Mouse (Mus musculus): ENCODE results near the gene Zcchc17. TPM values are rescaled to one million over a fixed set of nuclear protein-coding genes. Genes with fewer than 3 reads are reported as not detected.

Zcchc17 gene
- total and polyA plus RNA-seq, 3 experiments, result 43.7 to 62.5 TPM; not detected in 1

GRCm38 (mm10) chr4:130296243-130296965, 63.3 kb downstream of the Zcchc17 start:
- H3K27me3 ChIP-seq (ENCODE audit: control insufficient read depth in 1 of 2, insufficient read depth in 2 of 2, low read length in 2 of 2), result no peaks in the 10 kb centered on the region
- TF ChIP-seq POLR2A (IDR thresholded peaks at IDR 0.05; ENCODE audit: control insufficient read depth in 1 of 2, insufficient read depth in 1 of 2, low read depth in 1 of 2, low read length in 2 of 2, poor library complexity in 1 of 2) (peak in 1 of 2 experiments; percentile 28; a peak in 1 of 4 replicates), ZKSCAN1 (IDR thresholded peaks at IDR 0.05; ENCODE audit: low read depth, low read length) (no peak), RAD21 (IDR thresholded peaks at IDR 0.05; ENCODE audit: low read depth, low read length) (no peak), POLR2AphosphoS2 (IDR thresholded peaks at IDR 0.05; ENCODE audit: low read length) (no peak), GABPA (IDR thresholded peaks at IDR 0.05; ENCODE audit: low read depth, low read length) (no peak), CHD2 (IDR thresholded peaks at IDR 0.05; ENCODE audit: low read length) (no peak), MYC (IDR thresholded peaks at IDR 0.05; ENCODE audit: low read depth, low read length) (no peak), ZMIZ1 (IDR thresholded peaks at IDR 0.05; ENCODE audit: low read depth, low read length) (no peak), MAFK (IDR thresholded peaks at IDR 0.05; ENCODE audit: borderline replicate concordance, low read depth, low read length) (no peak; the same call in 1 of the 2 replicates), BHLHE40 (IDR thresholded peaks at IDR 0.05; ENCODE audit: borderline replicate concordance, low read depth, low read length) (no peak; the same call in 1 of the 2 replicates), TAL1 (IDR thresholded peaks at IDR 0.05; ENCODE audit: low read length) (peak; percentile 29; the same call in 1 of the 2 replicates), TCF12 (IDR thresholded peaks at IDR 0.05; ENCODE audit: low read depth, low read length) (peak; percentile 37; the same call in 1 of the 2 replicates), E2F4 (IDR thresholded peaks at IDR 0.05; ENCODE audit: borderline replicate concordance, low read depth, low read length) (no peak), MEF2A (IDR thresholded peaks at IDR 0.05; ENCODE audit: extremely low read depth, insufficient replicate concordance, low read depth, low read length, poor library complexity, severe bottlenecking) (no peak), SIN3A (IDR thresholded peaks at IDR 0.05; ENCODE audit: low read length) (peak; percentile 48; the same call in 1 of the 2 replicates), GATA1 (IDR thresholded peaks at IDR 0.05; ENCODE audit: low read depth, low read length) (peak; percentile 85), JUND (IDR thresholded peaks at IDR 0.05; ENCODE audit: low read depth, low read length) (no peak), POLR2AphosphoS5 (IDR thresholded peaks at IDR 0.05; ENCODE audit: borderline replicate concordance, low read depth, low read length) (no peak), CTCF (IDR thresholded peaks at IDR 0.05 in 2 of 3, conservative IDR thresholded peaks at IDR 0.05 in 1 of 3; ENCODE audit: control insufficient read depth in 1 of 3, insufficient read depth in 1 of 3, low read depth in 2 of 3, low read length in 3 of 3, poor library complexity in 1 of 3, severe bottlenecking in 1 of 3) (no peak), USF1 (IDR thresholded peaks at IDR 0.05; ENCODE audit: low read depth, low read length) (peak; percentile 72), TBP (IDR thresholded peaks at IDR 0.05; ENCODE audit: low read depth, low read length) (peak; percentile 61), KAT2A (conservative IDR thresholded peaks at IDR 0.05; ENCODE audit: low read depth, low read length) (no peak), UBTF (IDR thresholded peaks at IDR 0.05; ENCODE audit: borderline replicate concordance, insufficient read depth, low read depth, low read length) (no peak), RCOR1 (IDR thresholded peaks at IDR 0.05; ENCODE audit: low read depth, low read length) (peak; percentile 31; the same call in 1 of the 2 replicates), MXI1 (IDR thresholded peaks at IDR 0.05; ENCODE audit: low read depth, low read length) (peak; percentile 32; the same call in 1 of the 2 replicates), NRF1 (IDR thresholded peaks at IDR 0.05; ENCODE audit: insufficient read depth, low read depth, low read length, poor library complexity, severe bottlenecking) (no peak), NELFE (IDR thresholded peaks at IDR 0.05; ENCODE audit: low read depth, low read length) (no peak; the same call in 1 of the 2 replicates), MAZ (IDR thresholded peaks at IDR 0.05; ENCODE audit: low read depth, low read length) (no peak), EP300 (IDR thresholded peaks at IDR 0.05; ENCODE audit: low read depth in 1 of 2, low read length in 2 of 2) (peak; percentile 55 to 72; a peak in 2 of 4 replicates), ZC3H11A (IDR thresholded peaks at IDR 0.05; ENCODE audit: low read depth, low read length) (no peak), MYB (IDR thresholded peaks at IDR 0.05; ENCODE audit: low read depth, low read length) (no peak), SMC3 (IDR thresholded peaks at IDR 0.05; ENCODE audit: low read depth, low read length) (no peak), MAX (IDR thresholded peaks at IDR 0.05; ENCODE audit: low read length) (no peak), ETS1 (IDR thresholded peaks at IDR 0.05; ENCODE audit: low read depth, low read length) (peak; percentile 80), ELF1 (IDR thresholded peaks at IDR 0.05; ENCODE audit: low read depth, low read length) (no peak), HCFC1 (IDR thresholded peaks at IDR 0.05; ENCODE audit: low read depth, low read length) (0 out of 2 replicates have a peak, but pooled peaks have one; percentile 7)

More at GRCm38 (mm10) chr4:130296243-130296965, 63.3 kb downstream of the Zcchc17 start:
- Histone ChIP-seq H3K4me1 (ENCODE audit: control insufficient read depth in 1 of 2, insufficient read depth in 2 of 2, low read length in 2 of 2) (peaks cover 13 to 14% of the 10 kb centered on the region in 2 experiments), H3K4me3 (ENCODE audit: control insufficient read depth in 1 of 2, insufficient read depth in 1 of 2, low read depth in 2 of 2, low read length in 2 of 2) (peak overlapping the region; percentile 38 to 54), H3K9ac (ENCODE audit: control insufficient read depth, low read depth, low read length, poor library complexity, severe bottlenecking) (peak overlapping the region; percentile 53), H3K79me2 (ENCODE audit: control insufficient read depth, insufficient read depth, low read length, poor library complexity) (no peaks in the 10 kb centered on the region), H3K36me3 (ENCODE audit: control insufficient read depth in 1 of 2, insufficient read depth in 2 of 2, low read length in 2 of 2) (peaks cover 0 to 5% of the 10 kb centered on the region in 2 experiments; a peak in 2 of 4 replicates), H3K27ac (ENCODE audit: control insufficient read depth, low read depth, low read length) (peak overlapping the region; percentile 84), H3K9me3 (replicated peaks; ENCODE audit: insufficient read depth, low read length) (no peaks in the 10 kb centered on the region)
- DNase-seq (ENCODE audit: low read depth, low spot score), result peak; percentile 82
